Mouse (Mus musculus) left cerebral cortex, adult 8-10 months (tissue): ENCODE measurements around the gene Dusp11. TPM values are rescaled to one million over a fixed set of nuclear protein-coding genes. Genes with fewer than 3 reads are reported as not detected.
"Not testable (repeated sequence)": the region's sequence is repeated elsewhere in the genome, so short reads cannot be mapped to it uniquely, and the experiment has no call there.

ENCODE experiments used
- DNase-seq, 2 experiments: peaks; one replicate each; pipeline ENCODE4 v3.0.0; 2022; ENCODE audit warnings: low spot score in 2 of 2
- total RNA-seq, 4 experiments: library from RNA; stranded (reverse); gene quantifications; 2 replicates each; pipeline ENCODE4 v1.2.4; 2022

The Dusp11 gene
- total RNA-seq, 4 experiments from 2014 or later, result 56.1 to 65.9 (median 61.6) TPM

- DNase-seq, result peak; percentile 69 to 74
These were observed 24.7 kb downstream of the Dusp11 start for GRCm38 (mm10) chr6:85936508-85937465.

- no peak for DNase-seq
These were observed 25.8 kb downstream of the Dusp11 start for GRCm38 (mm10) chr6:85935646-85936045.

- DNase-seq, result no peak
These were observed 27.4 kb downstream of the Dusp11 start for GRCm38 (mm10) chr6:85934047-85934446.

- no peak for DNase-seq
These were observed 32.2 kb downstream of the Dusp11 start for GRCm38 (mm10) chr6:85929312-85929711.

GRCm38 (mm10) chr6:85927476-85928464 is 33.7 kb downstream of the Dusp11 start:
- no peak for DNase-seq

- no peak for DNase-seq
These were observed 34.8 kb downstream of the Dusp11 start for GRCm38 (mm10) chr6:85926709-85927108.

GRCm38 (mm10) chr6:85923643-85924042 is 37.8 kb downstream of the Dusp11 start:
- DNase-seq, result no peak

- DNase-seq, result no peak
These were observed 42.1 kb downstream of the Dusp11 start for GRCm38 (mm10) chr6:85919401-85919800.

GRCm38 (mm10) chr6:85918341-85918740 is 43.1 kb downstream of the Dusp11 start:
- not testable (repeated sequence) for DNase-seq

GRCm38 (mm10) chr6:85916596-85916995 is 44.9 kb downstream of the Dusp11 start:
- DNase-seq, result no peak

- DNase-seq, result peak; percentile 81 to 88
These were observed 45.6 kb downstream of the Dusp11 start, which contains the start of gene Nat8f1 for GRCm38 (mm10) chr6:85915539-85916513. Nat8f1 (minus strand) TSS chr6:85915687.

GRCm38 (mm10) chr6:85915141-85915538 is 46.3 kb downstream of the Dusp11 start:
- no peak for DNase-seq

- DNase-seq, result no peak
These were observed 49.9 kb downstream of the Dusp11 start, which contains the start of gene Tprkb for GRCm38 (mm10) chr6:85911587-85911986. Tprkb (plus strand) TSS chr6:85911865.

- DNase-seq, result no peak
These were observed 51.8 kb downstream of the Dusp11 start for GRCm38 (mm10) chr6:85909704-85910103.

- DNase-seq, result no peak
These were observed 53.1 kb downstream of the Dusp11 start for GRCm38 (mm10) chr6:85908341-85908740.

- DNase-seq, result peak; percentile 22 to 86
These were observed 54.5 kb downstream of the Dusp11 start for GRCm38 (mm10) chr6:85906911-85907351.

- peak; percentile 70 to 92 for DNase-seq
These were observed 56.8 kb downstream of the Dusp11 start, which contains the start of gene Nat8f4 for GRCm38 (mm10) chr6:85904642-85905061. Nat8f4 (minus strand) TSS chr6:85904884.

GRCm38 (mm10) chr6:85902303-85902702 is 59.2 kb downstream of the Dusp11 start:
- DNase-seq, result no peak

GRCm38 (mm10) chr6:85898596-85899475 is 62.6 kb downstream of the Dusp11 start:
- DNase-seq, result not testable (repeated sequence)
